Mouse (Mus musculus) small intestine, adult 2 months (tissue): ENCODE measurements around the gene F10.

ENCODE experiments used
- CTCF ChIP-seq: fragments of 200-500 bp; IDR thresholded peaks from 2 replicates; pipeline ENCODE4 v1.5.1; 2012; ENCODE audit warnings: low read depth, mild to moderate bottlenecking, control low read depth, inconsistent platforms, low read length, moderate library complexity, mixed read lengths; ENCODE audit not compliant: insufficient replicate concordance, insufficient read length; ENCODE audit errors: extremely low read depth
- POLR2A ChIP-seq: fragments of 200-500 bp; IDR thresholded peaks from 2 replicates; pipeline ENCODE4 v1.6.1; 2012; ENCODE audit warnings: low read depth, mild to moderate bottlenecking, control low read depth, inconsistent platforms, low read length, moderate library complexity

- TF ChIP-seq POLR2A (no peak), CTCF (no peak)
Measured at GRCm38 (mm10) chr8:13019560-13019959, 17.5 kb upstream of the F10 start.
